Mouse (Mus musculus) liver, embryonic 11.5 days (tissue): Measurements from ENCODE around the gene Gcnt2. TPM values are rescaled to one million over a fixed set of nuclear protein-coding genes. Genes with fewer than 3 reads are reported as not detected.

ENCODE experiments used
- ATAC-seq: fragments of 200-750 bp; cut with Nextera tagmentation; replicated peaks from 2 replicates; pipeline ENCODE4 v1.8.0; 2017; ENCODE audit warnings: moderate number of reproducible peaks, mild to moderate bottlenecking, moderate TSS enrichment, moderate library complexity; ENCODE audit not compliant: low FRiP score
- DNase-seq: peaks from one replicate; pipeline ENCODE4 v3.0.0-alpha.2; 2017; ENCODE audit warnings: low spot score
- H3K27ac ChIP-seq: fragments of 300-500 bp; sonication (generic); 2 replicates; pipeline ENCODE4 v1.5.1; 2014; ENCODE audit warnings: mild to moderate bottlenecking, low read depth, low read length, control low read depth
- H3K27me3 ChIP-seq: fragments of 300-500 bp; sonication (generic); replicated peaks from 2 replicates; pipeline ENCODE4 v1.6.1; 2014; ENCODE audit warnings: low read length, mixed read lengths; ENCODE audit not compliant: control insufficient read depth, insufficient read depth
- H3K36me3 ChIP-seq: fragments of 300-500 bp; sonication (generic); 2 replicates; pipeline ENCODE4 v1.6.1; 2014; ENCODE audit warnings: mild to moderate bottlenecking, low read length, moderate library complexity, mixed read lengths; ENCODE audit not compliant: control insufficient read depth, insufficient read depth
- H3K4me1 ChIP-seq: fragments of 300-500 bp; sonication (generic); replicated peaks from 2 replicates; pipeline ENCODE4 v1.6.1; 2014; ENCODE audit warnings: low read length, mixed read lengths; ENCODE audit not compliant: control insufficient read depth, insufficient read depth
- H3K4me2 ChIP-seq: fragments of 300-500 bp; sonication (generic); 2 replicates; pipeline ENCODE4 v1.6.1; 2014; ENCODE audit warnings: mild to moderate bottlenecking, control low read depth, moderate library complexity
- H3K4me3 ChIP-seq: fragments of 300-500 bp; sonication (generic); 2 replicates; pipeline ENCODE4 v1.5.1; 2014; ENCODE audit warnings: low read depth, low read length, control low read depth
- H3K9ac ChIP-seq: fragments of 300-500 bp; sonication (generic); 2 replicates; pipeline ENCODE4 v1.6.1; 2014; ENCODE audit warnings: low read depth, low read length, control low read depth
- H3K9me3 ChIP-seq: fragments of 300-500 bp; sonication (generic); 2 replicates; pipeline ENCODE4 v1.6.1; 2016; ENCODE audit warnings: low read length, inconsistent platforms, mixed read lengths; ENCODE audit not compliant: control insufficient read depth
- WGBS: fragments of 180-500 bp; shearing (Covaris S2); extraction: QIAGEN DNeasy Blood & Tissue Kit; methylation state at CpG from one replicate; pipeline ENCODE4 v1.1.7; 2014; 5-methylcytosine and 5-hydroxymethylcytosine counted together
- polyA plus RNA-seq: library from polyadenylated mRNA; unstranded; fragments of >200 nt; fragmentation: Nextera tagmentation; extraction: Ambion mirVana; gene quantifications from 2 replicates; pipeline ENCODE4 v1.2.1, GENCODE M21; 2014

Gene Gcnt2
- polyA plus RNA-seq, 1 experiment from 2014 or later: 2.1 TPM

GRCm38 (mm10) chr13:40904080-40904479 lies 44.5 kb downstream of the Gcnt2 start:
- Histone ChIP-seq H3K4me1 (peaks cover 11% of the 10 kb centered on the region), H3K4me2 (no peak overlapping the region), H3K9me3 (no peaks in the 10 kb centered on the region), H3K36me3 (no peaks in the 10 kb centered on the region), H3K27me3 (no peaks in the 10 kb centered on the region), H3K4me3 (no peak overlapping the region), H3K27ac (no peak overlapping the region), H3K9ac (no peak overlapping the region)
- ATAC-seq (no peak), DNase-seq (no peak)
- 85% methylated on average over 7 of the region's 7 CpGs for WGBS

GRCm38 (mm10) chr13:40906528-40906927 lies 47.0 kb downstream of the Gcnt2 start:
- WGBS: 85% methylated on average over 7 of the region's 7 CpGs

GRCm38 (mm10) chr13:40907274-40907673 lies 47.7 kb downstream of the Gcnt2 start:
- H3K9me3 ChIP-seq: no peaks in the 10 kb centered on the region
- H3K27ac ChIP-seq: no peak overlapping the region
- H3K4me1 ChIP-seq: peaks cover 7% of the 10 kb centered on the region
- no peak overlapping the region for H3K4me3 ChIP-seq
- 77% methylated on average over 7 of the region's 7 CpGs for WGBS
- no peak for ATAC-seq
- no peak overlapping the region for H3K4me2 ChIP-seq
- H3K36me3 ChIP-seq: no peaks in the 10 kb centered on the region
- no peak overlapping the region for H3K9ac ChIP-seq
- DNase-seq: no peak
- H3K27me3 ChIP-seq: no peaks in the 10 kb centered on the region

More at GRCm38 (mm10) chr13:40906528-40906927, 47.0 kb downstream of the Gcnt2 start:
- Histone ChIP-seq H3K27me3 (no peaks in the 10 kb centered on the region), H3K36me3 (no peaks in the 10 kb centered on the region), H3K9ac (no peak overlapping the region), H3K4me3 (no peak overlapping the region), H3K4me2 (no peak overlapping the region), H3K27ac (no peak overlapping the region), H3K4me1 (peaks cover 7% of the 10 kb centered on the region), H3K9me3 (no peaks in the 10 kb centered on the region)
- no peak for ATAC-seq
- no peak for DNase-seq

GRCm38 (mm10) chr13:40908044-40908443 lies 48.5 kb downstream of the Gcnt2 start:
- H3K36me3 ChIP-seq: no peaks in the 10 kb centered on the region
- no peaks in the 10 kb centered on the region for H3K9me3 ChIP-seq
- H3K4me1 ChIP-seq: peaks cover 7% of the 10 kb centered on the region
- WGBS: 68% methylated on average over 6 of the region's 6 CpGs
- ATAC-seq (no peak), DNase-seq (no peak)
- H3K27ac ChIP-seq: no peak overlapping the region
- no peak overlapping the region for H3K9ac ChIP-seq
- H3K27me3 ChIP-seq: no peaks in the 10 kb centered on the region
- H3K4me3 ChIP-seq: no peak overlapping the region
- H3K4me2 ChIP-seq: no peak overlapping the region

- no peak overlapping the region for H3K9ac ChIP-seq
- H3K4me1 ChIP-seq: peaks cover 7% of the 10 kb centered on the region
- H3K27ac ChIP-seq: no peak overlapping the region
- DNase-seq: peak; percentile 37
- WGBS: 41% methylated on average over 8 of the region's 8 CpGs
- no peaks in the 10 kb centered on the region for H3K36me3 ChIP-seq
- no peaks in the 10 kb centered on the region for H3K9me3 ChIP-seq
- H3K4me2 ChIP-seq: no peak overlapping the region
- H3K4me3 ChIP-seq: no peak overlapping the region
- peak; percentile 88 for ATAC-seq
- H3K27me3 ChIP-seq: no peaks in the 10 kb centered on the region
These were observed 49.5 kb downstream of the Gcnt2 start for GRCm38 (mm10) chr13:40909060-40909459.

GRCm38 (mm10) chr13:40910047-40910446 lies 50.5 kb downstream of the Gcnt2 start:
- ATAC-seq (no peak), DNase-seq (no peak)
- H3K4me2 ChIP-seq: no peak overlapping the region
- H3K9me3 ChIP-seq: no peaks in the 10 kb centered on the region
- H3K4me1 ChIP-seq: peaks cover 7% of the 10 kb centered on the region
- 89% methylated on average over 6 of the region's 6 CpGs for WGBS
- H3K27ac ChIP-seq: no peak overlapping the region
- H3K27me3 ChIP-seq: no peaks in the 10 kb centered on the region
- H3K36me3 ChIP-seq: no peaks in the 10 kb centered on the region
- H3K4me3 ChIP-seq: no peak overlapping the region
- H3K9ac ChIP-seq: no peak overlapping the region

- 90% methylated on average over 6 of the region's 6 CpGs for WGBS
- H3K27me3 ChIP-seq: peaks cover 9% of the 10 kb centered on the region
- H3K4me3 ChIP-seq: no peak overlapping the region
- DNase-seq (no peak), ATAC-seq (no peak)
- peaks cover 13% of the 10 kb centered on the region for H3K4me1 ChIP-seq
- H3K9me3 ChIP-seq: no peaks in the 10 kb centered on the region
- no peak overlapping the region for H3K4me2 ChIP-seq
- no peak overlapping the region for H3K9ac ChIP-seq
- H3K36me3 ChIP-seq: no peaks in the 10 kb centered on the region
- H3K27ac ChIP-seq: no peak overlapping the region
These were observed 52.4 kb downstream of the Gcnt2 start for GRCm38 (mm10) chr13:40911951-40912350.

GRCm38 (mm10) chr13:40913395-40914018 lies 54.0 kb downstream of the Gcnt2 start:
- Histone ChIP-seq H3K36me3 (no peaks in the 10 kb centered on the region), H3K4me2 (no peak overlapping the region), H3K9ac (no peak overlapping the region), H3K4me3 (no peak overlapping the region), H3K27ac (no peak overlapping the region; the same call in 1 of the 2 replicates), H3K9me3 (no peaks in the 10 kb centered on the region), H3K27me3 (peaks cover 25% of the 10 kb centered on the region), H3K4me1 (peaks cover 14% of the 10 kb centered on the region)
- DNase-seq (no peak), ATAC-seq (no peak)
- WGBS: 86% methylated on average over 14 of the region's 14 CpGs

- Histone ChIP-seq H3K4me3 (no peak overlapping the region), H3K27ac (no peak overlapping the region), H3K9me3 (no peaks in the 10 kb centered on the region), H3K9ac (no peak overlapping the region), H3K4me2 (no peak overlapping the region), H3K27me3 (peaks cover 31% of the 10 kb centered on the region), H3K36me3 (no peaks in the 10 kb centered on the region), H3K4me1 (peaks cover 10% of the 10 kb centered on the region)
- ATAC-seq: no peak
- no peak for DNase-seq
- 68% methylated on average over 4 of the region's 4 CpGs for WGBS
These were observed 54.6 kb downstream of the Gcnt2 start for GRCm38 (mm10) chr13:40914053-40914585.
